Mouse (Mus musculus) thymus, adult 2 months (tissue): ENCODE data around the gene L3hypdh. TPM values are rescaled to one million over a fixed set of nuclear protein-coding genes. Genes with fewer than 3 reads are reported as not detected.

Source experiments
- DNase-seq: peaks from one replicate; pipeline ENCODE4 v3.0.0; 2021
- H3K27ac ChIP-seq: fragments of 200-500 bp; 2 replicates; pipeline ENCODE4 v1.5.1; 2012; ENCODE audit warnings: low read length, control low read depth; ENCODE audit not compliant: control insufficient read depth, insufficient read depth
- H3K27me3 ChIP-seq: fragments of 200-500 bp; 2 replicates; pipeline ENCODE4 v1.6.1; 2012; ENCODE audit warnings: mild to moderate bottlenecking, low read length, moderate library complexity, mixed read lengths; ENCODE audit not compliant: control insufficient read depth, insufficient read depth
- H3K36me3 ChIP-seq: fragments of 200-500 bp; 2 replicates; pipeline ENCODE4 v1.6.1; 2012; ENCODE audit warnings: mild to moderate bottlenecking, low read length, moderate library complexity; ENCODE audit not compliant: control insufficient read depth, insufficient read depth
- H3K4me1 ChIP-seq: fragments of 200-500 bp; replicated peaks from 2 replicates; pipeline ENCODE4 v1.6.1; 2012; ENCODE audit warnings: low read length; ENCODE audit not compliant: control insufficient read depth, insufficient read depth
- H3K4me3 ChIP-seq: fragments of 200-500 bp; 2 replicates; pipeline ENCODE4 v1.5.1; 2012; ENCODE audit warnings: mild to moderate bottlenecking, low read length, control low read depth, moderate library complexity; ENCODE audit not compliant: control insufficient read depth, insufficient read depth
- CTCF ChIP-seq: fragments of 200-500 bp; IDR thresholded peaks from 2 replicates; pipeline ENCODE4 v1.5.1; 2012; ENCODE audit warnings: mild to moderate bottlenecking, control low read depth, low read length, moderate library complexity, borderline replicate concordance; ENCODE audit not compliant: control insufficient read depth, poor library complexity, insufficient read depth; ENCODE audit errors: extremely low read depth
- POLR2A ChIP-seq: fragments of 200-500 bp; IDR thresholded peaks from 2 replicates; pipeline ENCODE4 v1.6.1; 2012; ENCODE audit warnings: mild to moderate bottlenecking, low read length, control low read depth, moderate library complexity; ENCODE audit not compliant: control insufficient read depth, poor library complexity, insufficient read depth; ENCODE audit errors: extremely low read depth
- whole genome bisulfite sequencing: fragments of 180-500 bp; shearing (Covaris S2); methylation state at CpG from one replicate; pipeline ENCODE4 v1.1.7; 2018; 5-methylcytosine and 5-hydroxymethylcytosine counted together
- polyA plus RNA-seq: library from polyadenylated mRNA; depleted of rRNA; stranded (reverse); fragments of >200 nt; gene quantifications from 2 replicates; pipeline ENCODE4 v1.2.3, GENCODE M21; 2012; rRNA removed

Gene L3hypdh
- 4.9 and 5.2 TPM in 2 replicates for polyA plus RNA-seq

DNA sequence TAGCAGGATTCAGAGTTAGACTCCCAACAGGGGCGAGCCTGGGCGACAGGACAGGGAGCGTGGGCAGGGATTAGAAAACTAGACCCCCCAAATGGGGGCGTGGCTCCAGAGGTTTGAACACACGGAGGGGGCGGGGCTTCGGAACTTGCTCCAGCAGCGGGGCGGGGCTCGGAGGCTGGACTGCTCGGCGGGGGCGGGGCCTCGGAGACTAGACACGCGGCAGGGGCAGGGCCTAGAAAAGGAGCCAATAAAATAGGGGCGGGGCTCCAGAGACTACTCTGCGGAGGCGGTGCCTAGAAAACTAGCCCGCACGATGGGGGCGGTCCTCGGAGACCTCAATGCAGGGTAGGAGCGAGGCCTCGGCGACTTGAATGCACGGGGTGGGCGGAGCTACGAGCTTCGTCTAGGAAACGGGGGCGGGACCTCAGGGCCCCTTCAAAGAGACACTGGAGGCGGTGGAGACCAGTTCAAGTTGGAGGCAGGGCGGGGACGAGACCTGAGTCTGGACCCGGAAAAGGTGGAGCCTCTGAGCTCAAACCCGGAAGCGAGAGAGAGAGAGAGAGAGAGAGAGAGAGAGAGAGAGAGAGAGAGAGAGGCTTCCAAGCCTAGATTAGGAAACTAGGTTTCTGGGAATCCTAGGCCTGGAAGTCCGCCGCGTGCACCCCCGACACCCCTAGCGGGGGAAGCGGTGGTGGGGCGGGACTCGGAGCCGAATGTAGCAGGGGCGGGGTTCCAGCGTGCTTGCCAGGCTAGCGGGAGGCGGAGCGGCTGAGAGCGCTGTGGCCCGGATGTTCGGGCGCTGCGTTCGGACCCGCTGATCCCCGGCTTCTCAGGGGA lies at the start of gene L3hypdh, which contains the start of gene Jkamp:
TSS of gene L3hypdh (minus strand) at position 111 of the 837 bp plus-strand sequence.
TSS of gene Jkamp (plus strand) at position 261 of the 837 bp plus-strand sequence.
- H3K36me3 ChIP-seq = no peaks in the 10 kb centered on the region
- 4% methylated on average over 58 of the region's 60 CpGs for WGBS
- no peaks in the 10 kb centered on the region; the same call in 1 of the 2 replicates for H3K27me3 ChIP-seq
- TF ChIP-seq CTCF = 0 out of 2 replicates have a peak, but pooled peaks have one; percentile 36
- no peak for TF ChIP-seq POLR2A
- peak within 1 kb of the TSS; percentile 93 for H3K4me3 ChIP-seq
- peak within 1 kb of the TSS; percentile 44; the same call in 1 of the 2 replicates for H3K27ac ChIP-seq
- peak; percentile 98 for DNase-seq
- peaks cover 12% of the 10 kb centered on the region for H3K4me1 ChIP-seq

GRCm38 (mm10) chr12:72129203-72129602 lies 44.0 kb upstream of the L3hypdh start:
- DNase-seq = no peak
- TF ChIP-seq CTCF = no peak
- TF ChIP-seq POLR2A = no peak
- no peaks in the 10 kb centered on the region for H3K4me1 ChIP-seq
- WGBS = 79% methylated on average over 10 of the region's 10 CpGs
- H3K27ac ChIP-seq = no peak overlapping the region
- no peaks in the 10 kb centered on the region for H3K36me3 ChIP-seq
- H3K4me3 ChIP-seq = no peak overlapping the region
- no peaks in the 10 kb centered on the region for H3K27me3 ChIP-seq

- H3K36me3 ChIP-seq = no peaks in the 10 kb centered on the region
- no peaks in the 10 kb centered on the region for H3K27me3 ChIP-seq
- H3K4me3 ChIP-seq = no peak overlapping the region
- DNase-seq = no peak
- TF ChIP-seq POLR2A = no peak
- no peak for TF ChIP-seq CTCF
- 84% methylated on average over 22 of the region's 23 CpGs for WGBS
- H3K27ac ChIP-seq = no peak overlapping the region
- H3K4me1 ChIP-seq = no peaks in the 10 kb centered on the region
These were observed 30.6 kb upstream of the L3hypdh start for GRCm38 (mm10) chr12:72115686-72116345.

DNA sequence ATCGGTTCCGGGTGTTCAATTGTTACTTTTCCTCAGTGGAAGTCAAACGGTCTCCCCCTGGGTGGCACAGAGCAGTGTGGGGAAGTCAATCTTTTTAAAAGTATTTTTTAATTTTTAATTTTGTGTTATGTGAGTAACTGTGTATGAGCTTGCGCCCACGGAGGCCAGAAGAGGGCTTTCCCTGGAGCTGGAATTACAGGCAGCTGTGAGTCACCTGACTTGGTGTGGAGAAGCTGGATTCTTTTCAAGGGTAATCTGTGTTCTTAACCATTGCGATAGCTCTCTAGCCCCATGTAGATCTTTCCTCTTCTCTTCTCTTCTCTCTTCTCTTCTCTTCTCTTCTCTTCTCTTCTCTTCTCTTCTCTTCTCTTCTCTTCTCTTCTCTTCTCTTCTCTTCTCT lies 29.9 kb upstream of the L3hypdh start:
- Histone ChIP-seq H3K4me1 (no peaks in the 10 kb centered on the region), H3K27me3 (no peaks in the 10 kb centered on the region), H3K36me3 (no peaks in the 10 kb centered on the region), H3K27ac (no peak overlapping the region), H3K4me3 (no peak overlapping the region)
- 80% methylated on average over 6 of the region's 6 CpGs for WGBS
- no peak for TF ChIP-seq POLR2A
- TF ChIP-seq CTCF = no peak
- DNase-seq = no peak

DNA sequence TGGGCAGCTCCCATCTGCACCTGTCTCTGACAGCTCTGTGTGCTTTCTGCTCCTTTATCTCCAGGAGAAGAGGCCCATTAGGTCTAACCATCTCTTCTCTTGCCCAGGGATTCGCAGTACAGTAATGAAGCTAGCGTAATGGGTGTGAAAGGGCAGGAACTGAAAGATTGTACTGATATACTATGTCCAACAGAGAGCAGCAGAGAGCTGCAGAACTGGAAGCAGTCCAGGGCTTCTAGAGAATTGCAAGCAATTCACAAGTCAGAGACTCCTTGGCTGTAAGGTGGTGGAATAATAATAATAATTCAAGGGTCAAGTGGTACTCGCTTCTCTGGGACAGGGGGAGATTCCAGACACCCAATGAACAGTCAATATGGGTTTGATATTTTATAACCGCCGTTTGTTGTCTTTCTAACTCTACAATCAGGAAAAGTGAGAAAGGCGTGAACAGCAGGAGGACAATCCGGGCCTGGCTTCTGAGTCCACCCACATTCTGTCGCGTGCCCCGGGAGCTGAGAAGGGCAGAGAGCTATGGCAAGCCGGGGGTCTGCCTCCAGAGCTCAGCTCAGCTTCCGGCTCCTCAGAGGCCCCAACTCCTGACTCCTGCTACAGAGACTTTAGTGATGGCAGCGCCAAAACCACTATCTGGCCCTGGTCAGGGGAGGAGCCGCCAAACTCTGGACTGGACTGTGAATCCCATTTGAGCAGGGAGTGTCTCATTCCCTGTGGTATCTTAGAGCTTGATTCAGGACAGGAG lies 19.5 kb upstream of the L3hypdh start:
- Histone ChIP-seq H3K4me1 (no peaks in the 10 kb centered on the region), H3K27me3 (no peaks in the 10 kb centered on the region), H3K27ac (no peak overlapping the region), H3K36me3 (peaks cover 5% of the 10 kb centered on the region), H3K4me3 (no peak overlapping the region)
- TF ChIP-seq CTCF (no peak), POLR2A (no peak)
- DNase-seq = peak; percentile 26
- WGBS = 50% methylated on average over 14 of the region's 14 CpGs

- WGBS = 88% methylated on average over 5 of the region's 5 CpGs
- H3K4me3 ChIP-seq = no peak overlapping the region
- peaks cover 5% of the 10 kb centered on the region for H3K36me3 ChIP-seq
- no peak for DNase-seq
- no peak overlapping the region for H3K27ac ChIP-seq
- no peak for TF ChIP-seq POLR2A
- TF ChIP-seq CTCF = no peak
- H3K27me3 ChIP-seq = no peaks in the 10 kb centered on the region
- H3K4me1 ChIP-seq = no peaks in the 10 kb centered on the region
These were observed 18.8 kb upstream of the L3hypdh start for GRCm38 (mm10) chr12:72104027-72104426.
